Mouse (Mus musculus) erythroid progenitor cell, adult 5-6 weeks (primary cell): Measurements from ENCODE around the gene Lrrc41. TPM values are rescaled to one million over a fixed set of nuclear protein-coding genes. Genes with fewer than 3 reads are reported as not detected.

Experiments
- ATAC-seq: replicated peaks from 2 replicates; pipeline ENCODE4 v1.8.0; 2016; ENCODE audit warnings: moderate number of reproducible peaks, mild to moderate bottlenecking, moderate TSS enrichment, inconsistent platforms; ENCODE audit not compliant: poor library complexity, low FRiP score, severe bottlenecking
- total RNA-seq, 2 experiments: library from RNA; stranded (forward) in 1 of 2; stranded (reverse) in 1 of 2; fragments of 150-400 nt in 1 of 2; fragments of 186-747, 209-891 nt in 1 of 2; gene quantifications; 2 replicates each; pipeline versions ENCODE4 v1.2.3 to v1.2.4; 2015 to 2017; ENCODE audit warnings: low replicate concordance in 2 of 2

Lrrc41 gene
- 8.3 and 9.2 TPM in 2 replicates for total RNA-seq (2015; ENCODE audit: low replicate concordance)
- 5.4 and 11.9 TPM in 2 replicates for total RNA-seq (2017; ENCODE audit: low replicate concordance)

GRCm38 (mm10) chr4:116074861-116075620 lies at the start of gene Lrrc41, which contains the start of gene Uqcrh:
Lrrc41 (plus strand) TSS chr4:116075269.
Uqcrh (minus strand) TSS chr4:116075071.
- ATAC-seq = peak; percentile 87

- no peak for ATAC-seq
Observed at GRCm38 (mm10) chr4:116032906-116033305, 42.2 kb upstream of the Lrrc41 start.

GRCm38 (mm10) chr4:116033374-116033773 lies 41.7 kb upstream of the Lrrc41 start:
- no peak for ATAC-seq

- ATAC-seq = no peak
Observed at GRCm38 (mm10) chr4:116040466-116040865, 34.6 kb upstream of the Lrrc41 start.

- ATAC-seq = no peak
Observed at GRCm38 (mm10) chr4:116042186-116042585, 32.9 kb upstream of the Lrrc41 start.

- ATAC-seq = no peak
Observed at GRCm38 (mm10) chr4:116046604-116047003, 28.5 kb upstream of the Lrrc41 start.

- ATAC-seq = no peak
Observed at GRCm38 (mm10) chr4:116047681-116048080, 27.4 kb upstream of the Lrrc41 start.

GRCm38 (mm10) chr4:116048130-116048920 lies 26.7 kb upstream of the Lrrc41 start:
- ATAC-seq = no peak

GRCm38 (mm10) chr4:116049211-116049610 lies 25.9 kb upstream of the Lrrc41 start:
- ATAC-seq = no peak

GRCm38 (mm10) chr4:116052526-116053293 lies 22.4 kb upstream of the Lrrc41 start:
- ATAC-seq = peak; percentile 39; the same call in 1 of the 2 replicates

GRCm38 (mm10) chr4:116053399-116053961 lies 21.6 kb upstream of the Lrrc41 start, which contains the start of gene Nsun4:
Nsun4 (minus strand) TSS chr4:116053876.
- peak; percentile 98 for ATAC-seq

- ATAC-seq = no peak
Observed at GRCm38 (mm10) chr4:116057559-116057958, 17.5 kb upstream of the Lrrc41 start.

- ATAC-seq = no peak
Observed at GRCm38 (mm10) chr4:116059012-116059726, 15.9 kb upstream of the Lrrc41 start.

GRCm38 (mm10) chr4:116063855-116064254 lies 11.2 kb upstream of the Lrrc41 start:
- ATAC-seq = no peak

- ATAC-seq = no peak
Observed at GRCm38 (mm10) chr4:116070116-116070515, 5.0 kb upstream of the Lrrc41 start.

GRCm38 (mm10) chr4:116073146-116073545 lies 1.9 kb upstream of the Lrrc41 start:
- no peak for ATAC-seq

- peak; percentile 48 for ATAC-seq
Observed at GRCm38 (mm10) chr4:116074145-116074675, 859 bp upstream of the Lrrc41 start.

GRCm38 (mm10) chr4:116075631-116076368 lies 731 bp downstream of the Lrrc41 start:
- peak; percentile 39 for ATAC-seq
